Mouse (Mus musculus): ENCODE results near the gene Zfp367. TPM values are rescaled to one million over a fixed set of nuclear protein-coding genes. Genes with fewer than 3 reads are reported as not detected.

The Zfp367 gene
- polyA plus RNA-seq, 1 experiment from 2014 or later, result 7.6 TPM

DNA sequence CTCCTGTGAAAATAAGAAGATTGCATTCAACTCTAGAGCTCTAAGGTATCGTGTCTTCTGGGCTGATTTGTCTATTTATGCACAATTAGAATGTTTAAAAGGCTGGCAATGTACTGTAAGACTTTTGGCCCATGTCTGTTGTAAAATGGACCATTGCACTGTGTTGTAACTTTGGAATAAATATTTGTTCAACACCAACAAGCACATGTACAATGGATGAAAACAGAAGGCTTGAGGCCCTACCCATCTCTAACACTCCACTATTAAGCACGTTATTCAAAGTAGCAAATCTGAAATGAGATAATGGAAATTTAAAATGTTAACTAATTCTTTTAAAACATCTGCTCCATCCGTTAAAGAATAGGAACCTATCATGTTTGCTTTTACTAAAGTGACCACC is 45.9 kb downstream of the Zfp367 start:
- H3K9ac ChIP-seq (replicated peaks; ENCODE audit: low read depth), result no peak overlapping the region
- no peaks in the 10 kb centered on the region for H3K27me3 ChIP-seq (replicated peaks; ENCODE audit: insufficient read depth, low read length)
- TF ChIP-seq CTCF (IDR thresholded peaks at IDR 0.05) (no peak), EP300 (IDR thresholded peaks at IDR 0.05) (no peak)
- H3K27ac ChIP-seq (ENCODE audit: low read length), result no peak overlapping the region
- no peaks in the 10 kb centered on the region for H3K9me3 ChIP-seq (ENCODE audit: low read length)
- H3K36me3 ChIP-seq (ENCODE audit: insufficient read depth, low read length), result no peaks in the 10 kb centered on the region
- DNase-seq (ENCODE audit: low spot score), result no peak
- no peak for ATAC-seq
- H3K4me2 ChIP-seq (replicated peaks; ENCODE audit: low read depth, low read length), result no peak overlapping the region
- no peaks in the 10 kb centered on the region; the same call in 1 of the 2 replicates for H3K4me1 ChIP-seq (ENCODE audit: insufficient read depth, low read depth, low read length)
- 47% methylated on average over 3 of the region's 3 CpGs for WGBS
- no peak overlapping the region for H3K4me3 ChIP-seq (ENCODE audit: low read depth, low read length)

DNA sequence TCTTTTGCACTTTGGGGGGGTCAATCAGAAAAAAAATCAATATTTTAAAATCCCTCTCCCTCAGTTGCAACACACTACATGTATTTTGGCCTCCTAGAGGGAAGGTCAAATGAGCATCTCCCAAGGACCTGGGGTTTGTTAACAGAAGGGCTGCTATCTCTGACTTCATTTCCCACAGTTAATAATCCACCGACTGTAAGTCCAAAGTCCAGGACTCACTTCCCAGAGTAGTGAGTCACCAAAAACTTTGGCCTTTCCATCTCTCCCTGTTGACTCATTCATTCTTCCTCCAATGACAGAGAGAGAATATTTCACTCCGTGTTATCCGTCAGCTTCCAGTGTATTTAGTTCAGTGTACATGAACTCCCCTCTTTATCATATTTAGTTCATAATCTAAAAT is 47.3 kb downstream of the Zfp367 start:
- 71% methylated on average over 3 of the region's 3 CpGs for WGBS
- H3K9ac ChIP-seq (replicated peaks; ENCODE audit: low read depth), result no peak overlapping the region
- TF ChIP-seq CTCF (IDR thresholded peaks at IDR 0.05) (no peak), EP300 (IDR thresholded peaks at IDR 0.05) (no peak)
- no peak overlapping the region for H3K27ac ChIP-seq (ENCODE audit: low read length)
- H3K4me2 ChIP-seq (replicated peaks; ENCODE audit: low read depth, low read length), result no peak overlapping the region
- DNase-seq (ENCODE audit: low spot score) (no peak), ATAC-seq (no peak)
- H3K4me1 ChIP-seq (ENCODE audit: insufficient read depth, low read depth, low read length), result no peaks in the 10 kb centered on the region; the same call in 1 of the 2 replicates
- H3K36me3 ChIP-seq (ENCODE audit: insufficient read depth, low read length), result no peaks in the 10 kb centered on the region
- H3K4me3 ChIP-seq (ENCODE audit: low read depth, low read length), result no peak overlapping the region
- H3K27me3 ChIP-seq (replicated peaks; ENCODE audit: insufficient read depth, low read length), result no peaks in the 10 kb centered on the region
- H3K9me3 ChIP-seq (ENCODE audit: low read length), result no peaks in the 10 kb centered on the region

DNA sequence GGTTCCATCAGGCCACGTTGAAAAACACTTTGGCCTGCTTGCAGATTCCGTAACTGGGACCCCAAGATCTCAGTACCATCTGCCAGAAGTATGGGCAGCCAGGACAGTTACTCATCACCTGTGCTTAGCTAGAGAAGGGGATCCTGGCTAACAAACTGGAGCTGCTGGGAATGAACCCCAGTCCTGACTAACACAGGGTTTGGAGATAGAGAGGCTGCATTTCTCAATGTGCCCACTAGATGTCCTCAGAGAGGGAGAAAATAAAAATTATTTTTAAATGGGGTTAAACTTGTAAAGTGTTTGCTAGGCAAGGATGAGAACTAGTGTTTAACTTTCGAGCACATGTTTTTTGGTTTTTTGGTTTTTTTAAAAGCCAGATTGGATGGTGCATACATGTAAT is 52.8 kb downstream of the Zfp367 start:
- 66% methylated on average over 3 of the region's 3 CpGs for WGBS
- Histone ChIP-seq H3K9me3 (ENCODE audit: low read length) (no peaks in the 10 kb centered on the region), H3K36me3 (ENCODE audit: insufficient read depth, low read length) (no peaks in the 10 kb centered on the region), H3K4me2 (replicated peaks; ENCODE audit: low read depth, low read length) (no peak overlapping the region), H3K9ac (replicated peaks; ENCODE audit: low read depth) (no peak overlapping the region), H3K27me3 (replicated peaks; ENCODE audit: insufficient read depth, low read length) (no peaks in the 10 kb centered on the region), H3K27ac (ENCODE audit: low read length) (no peak overlapping the region), H3K4me3 (ENCODE audit: low read depth, low read length) (no peak overlapping the region), H3K4me1 (ENCODE audit: insufficient read depth, low read depth, low read length) (no peaks in the 10 kb centered on the region)
- TF ChIP-seq EP300 (IDR thresholded peaks at IDR 0.05) (no peak; the same call in 1 of the 2 replicates), CTCF (IDR thresholded peaks at IDR 0.05) (peak; percentile 77)
- ATAC-seq (no peak), DNase-seq (ENCODE audit: low spot score) (peak; percentile 60)

DNA sequence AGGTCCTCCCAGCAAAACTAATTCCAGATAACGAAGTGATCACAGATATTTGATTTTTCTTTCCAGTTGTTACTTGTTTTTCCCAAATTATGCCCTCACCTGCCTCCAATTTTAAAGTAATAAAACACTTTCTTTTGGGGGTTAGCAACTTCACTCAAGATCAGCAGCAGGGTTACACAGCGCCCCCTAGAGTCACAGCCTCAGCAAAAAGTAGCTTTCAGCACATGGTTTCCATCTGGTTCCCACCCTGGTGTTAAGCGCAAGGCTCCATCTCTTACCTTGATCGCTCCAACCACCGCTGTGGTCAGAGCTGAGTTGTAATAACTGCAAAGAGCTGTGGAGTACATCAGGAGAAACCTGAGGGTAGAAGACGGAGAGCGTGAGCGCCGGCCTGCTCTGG is 54.0 kb downstream of the Zfp367 start:
- WGBS, result 77% methylated on average over 9 of the region's 9 CpGs
- H3K27me3 ChIP-seq (replicated peaks; ENCODE audit: insufficient read depth, low read length), result no peaks in the 10 kb centered on the region
- no peak overlapping the region for H3K4me3 ChIP-seq (ENCODE audit: low read depth, low read length)
- H3K9me3 ChIP-seq (ENCODE audit: low read length), result no peaks in the 10 kb centered on the region
- DNase-seq (ENCODE audit: low spot score) (peak; percentile 25), ATAC-seq (no peak)
- H3K9ac ChIP-seq (replicated peaks; ENCODE audit: low read depth), result no peak overlapping the region
- peak; percentile 65 for TF ChIP-seq CTCF (IDR thresholded peaks at IDR 0.05)
- no peak for TF ChIP-seq EP300 (IDR thresholded peaks at IDR 0.05)
- H3K36me3 ChIP-seq (ENCODE audit: insufficient read depth, low read length), result no peaks in the 10 kb centered on the region
- H3K4me1 ChIP-seq (ENCODE audit: insufficient read depth, low read depth, low read length), result no peaks in the 10 kb centered on the region
- no peak overlapping the region for H3K4me2 ChIP-seq (replicated peaks; ENCODE audit: low read depth, low read length)
- no peak overlapping the region for H3K27ac ChIP-seq (ENCODE audit: low read length)

DNA sequence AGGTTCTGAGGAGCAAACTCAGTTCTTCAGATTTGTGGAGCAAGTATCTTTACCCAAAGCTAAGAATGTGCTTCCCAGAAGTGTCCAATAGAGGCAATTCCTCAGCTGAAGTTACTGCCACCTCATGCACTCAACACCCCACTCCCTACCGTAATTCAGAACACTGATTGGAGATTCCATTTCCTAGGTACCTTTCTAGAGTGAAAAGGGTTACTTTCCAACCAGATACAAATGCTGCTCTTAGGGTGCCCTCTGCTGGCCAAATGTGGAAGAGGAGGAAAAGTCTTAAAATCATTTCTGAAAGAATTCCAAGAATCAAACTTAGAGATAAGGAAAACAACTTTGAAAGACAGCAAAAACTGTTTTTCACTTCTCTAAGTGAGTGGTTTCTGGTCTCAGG is 59.7 kb downstream of the Zfp367 start:
- peak; percentile 41; the same call in 1 of the 2 replicates for ATAC-seq
- peak; percentile 82 for DNase-seq (ENCODE audit: low spot score)
- 5% methylated on average over 1 of the region's 1 CpGs for WGBS

DNA sequence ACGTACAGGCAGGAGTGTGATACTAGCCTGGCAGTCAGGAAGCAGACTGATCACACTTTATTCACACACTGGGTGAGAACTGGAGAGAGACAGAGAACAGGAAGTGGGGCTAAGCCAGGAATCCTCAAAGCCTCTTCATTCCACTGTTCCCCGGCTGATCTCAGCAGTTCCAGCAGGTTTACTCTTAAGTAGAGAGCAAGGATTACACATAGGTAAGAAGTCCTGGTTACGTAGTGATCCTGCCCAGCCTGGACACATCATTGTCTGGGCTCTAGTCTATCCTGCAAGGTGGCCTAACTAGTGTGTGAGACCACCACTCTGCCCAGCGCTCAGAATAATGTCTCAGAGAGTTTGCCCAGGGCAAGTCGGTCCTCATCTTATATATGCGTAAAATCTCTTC is 60.2 kb downstream of the Zfp367 start:
- ATAC-seq (no peak; the same call in 1 of the 2 replicates), DNase-seq (ENCODE audit: low spot score) (no peak)
- Histone ChIP-seq H3K9me3 (ENCODE audit: low read length) (no peaks in the 10 kb centered on the region), H3K9ac (replicated peaks; ENCODE audit: low read depth) (no peak overlapping the region), H3K4me2 (replicated peaks; ENCODE audit: low read depth, low read length) (no peak overlapping the region), H3K36me3 (ENCODE audit: insufficient read depth, low read length) (no peaks in the 10 kb centered on the region), H3K4me3 (ENCODE audit: low read depth, low read length) (no peak overlapping the region), H3K4me1 (ENCODE audit: insufficient read depth, low read depth, low read length) (no peaks in the 10 kb centered on the region), H3K27ac (ENCODE audit: low read length) (no peak overlapping the region), H3K27me3 (replicated peaks; ENCODE audit: insufficient read depth, low read length) (no peaks in the 10 kb centered on the region)
- 49% methylated on average over 6 of the region's 6 CpGs for WGBS
- TF ChIP-seq EP300 (IDR thresholded peaks at IDR 0.05), result no peak
- TF ChIP-seq CTCF (IDR thresholded peaks at IDR 0.05), result no peak

More for the DNA sequence above, 59.7 kb downstream of the Zfp367 start:
- H3K4me1 ChIP-seq (ENCODE audit: insufficient read depth, low read depth, low read length), result no peaks in the 10 kb centered on the region
- no peak overlapping the region for H3K4me3 ChIP-seq (ENCODE audit: low read depth, low read length)
- H3K27ac ChIP-seq (ENCODE audit: low read length), result no peak overlapping the region
- H3K27me3 ChIP-seq (replicated peaks; ENCODE audit: insufficient read depth, low read length), result no peaks in the 10 kb centered on the region
- TF ChIP-seq EP300 (IDR thresholded peaks at IDR 0.05), result no peak; the same call in 1 of the 2 replicates
- peak; percentile 86 for TF ChIP-seq CTCF (IDR thresholded peaks at IDR 0.05)
- no peaks in the 10 kb centered on the region for H3K36me3 ChIP-seq (ENCODE audit: insufficient read depth, low read length)
- H3K9ac ChIP-seq (replicated peaks; ENCODE audit: low read depth), result no peak overlapping the region
- no peak overlapping the region for H3K4me2 ChIP-seq (replicated peaks; ENCODE audit: low read depth, low read length)
- no peaks in the 10 kb centered on the region for H3K9me3 ChIP-seq (ENCODE audit: low read length)

DNA sequence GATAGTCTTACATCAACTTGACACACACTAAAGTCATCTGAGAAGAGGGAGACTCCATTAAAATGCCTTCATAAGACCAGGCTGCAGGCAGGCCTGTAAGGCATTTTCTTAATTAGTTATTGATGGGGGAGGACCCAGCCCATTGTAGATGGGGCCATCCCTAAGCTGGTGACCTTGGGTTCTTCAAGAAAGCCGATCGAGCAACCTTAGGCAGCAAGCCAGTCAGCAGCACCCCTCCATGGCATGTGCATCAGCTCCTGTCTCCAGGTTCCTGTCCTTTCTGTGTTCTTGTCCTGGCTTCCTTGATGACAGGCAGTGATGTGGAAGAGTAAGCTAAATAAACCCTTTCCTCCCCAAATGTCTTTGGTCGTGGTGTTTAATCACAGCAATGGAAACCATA is 60.9 kb downstream of the Zfp367 start:
- Histone ChIP-seq H3K9me3 (ENCODE audit: low read length) (no peaks in the 10 kb centered on the region), H3K36me3 (ENCODE audit: insufficient read depth, low read length) (no peaks in the 10 kb centered on the region), H3K4me2 (replicated peaks; ENCODE audit: low read depth, low read length) (no peak overlapping the region), H3K27ac (ENCODE audit: low read length) (no peak overlapping the region), H3K9ac (replicated peaks; ENCODE audit: low read depth) (no peak overlapping the region), H3K4me1 (ENCODE audit: insufficient read depth, low read depth, low read length) (no peaks in the 10 kb centered on the region), H3K4me3 (ENCODE audit: low read depth, low read length) (no peak overlapping the region), H3K27me3 (replicated peaks; ENCODE audit: insufficient read depth, low read length) (no peaks in the 10 kb centered on the region)
- ATAC-seq (no peak), DNase-seq (ENCODE audit: low spot score) (no peak)
- TF ChIP-seq CTCF (IDR thresholded peaks at IDR 0.05), result no peak
- no peak for TF ChIP-seq EP300 (IDR thresholded peaks at IDR 0.05)
- WGBS, result 73% methylated on average over 3 of the region's 3 CpGs
